Mouse (Mus musculus) liver, embryonic 16.5 days (tissue): ENCODE measurements at regions not wholly inside any gene's neighbourhood (a gene's known extent, or its start where the extent isn't known, plus 50 kb on each side); places are given as distances from the start of the nearest gene placed in this dataset.

ENCODE experiments used
- ATAC-seq: fragments of 200-750 bp; cut with Nextera tagmentation; 2 replicates; pipeline ENCODE4 v1.8.0; 2017; ENCODE audit warnings: low read depth, mild to moderate bottlenecking, moderate number of reproducible peaks, moderate library complexity
- H3K27ac ChIP-seq: fragments of 300-500 bp; sonication (generic); 2 replicates; pipeline ENCODE4 v1.5.1; 2014; ENCODE audit warnings: mild to moderate bottlenecking, low read length
- H3K27me3 ChIP-seq: fragments of 300-500 bp; sonication (generic); 2 replicates; pipeline ENCODE4 v1.6.1; 2014; ENCODE audit warnings: low read depth, low read length, mixed read lengths; ENCODE audit not compliant: control insufficient read depth, insufficient read depth
- H3K36me3 ChIP-seq: fragments of 300-500 bp; sonication (generic); 2 replicates; pipeline ENCODE4 v1.6.1; 2014; ENCODE audit warnings: mild to moderate bottlenecking; ENCODE audit not compliant: control insufficient read depth, insufficient read depth
- H3K4me1 ChIP-seq: fragments of 300-500 bp; sonication (generic); 2 replicates; pipeline ENCODE4 v1.6.1; 2014; ENCODE audit warnings: low read depth, low read length, mixed read lengths; ENCODE audit not compliant: control insufficient read depth
- H3K4me2 ChIP-seq: fragments of 300-500 bp; sonication (generic); 2 replicates; pipeline ENCODE4 v1.6.1; 2014; ENCODE audit warnings: low read depth, low read length, mixed read lengths
- H3K4me3 ChIP-seq: fragments of 300-500 bp; sonication (generic); 2 replicates; pipeline ENCODE4 v1.5.1; 2014; ENCODE audit warnings: low read depth, mild to moderate bottlenecking, low read length
- H3K9ac ChIP-seq: fragments of 300-500 bp; sonication (generic); 2 replicates; pipeline ENCODE4 v1.6.1; 2014; ENCODE audit warnings: low read depth, low read length
- H3K9me3 ChIP-seq: fragments of 300-500 bp; sonication (generic); replicated peaks from 2 replicates; pipeline ENCODE4 v1.6.1; 2016; ENCODE audit warnings: low read length; ENCODE audit not compliant: control insufficient read depth
- WGBS: fragments of 180-500 bp; shearing (Covaris S2); extraction: QIAGEN DNeasy Blood & Tissue Kit; methylation state at CpG from one replicate; pipeline ENCODE4 v1.1.7; 2014; ENCODE audit not compliant: insufficient replicate concordance; 5-methylcytosine and 5-hydroxymethylcytosine counted together

- no peaks in the 10 kb centered on the region for H3K36me3 ChIP-seq
- no peak overlapping the region for H3K4me2 ChIP-seq
- no peak overlapping the region for H3K27ac ChIP-seq
- no peak overlapping the region for H3K9ac ChIP-seq
- ATAC-seq: no peak
- no peaks in the 10 kb centered on the region for H3K9me3 ChIP-seq
- H3K4me3 ChIP-seq: no peak overlapping the region
- 36% methylated on average over 8 of the region's 8 CpGs for whole genome bisulfite sequencing
- no peaks in the 10 kb centered on the region for H3K4me1 ChIP-seq
- no peaks in the 10 kb centered on the region for H3K27me3 ChIP-seq
Observed at GRCm38 (mm10) chr5:43392908-43393545, 122.3 kb upstream of the C1qtnf7 start.

GRCm38 (mm10) chr5:43417259-43417658 lies 98.1 kb upstream of the C1qtnf7 start:
- 76% methylated on average over 2 of the region's 2 CpGs for WGBS
- Histone ChIP-seq H3K9ac (no peak overlapping the region), H3K4me1 (no peaks in the 10 kb centered on the region), H3K27me3 (no peaks in the 10 kb centered on the region), H3K36me3 (no peaks in the 10 kb centered on the region), H3K4me3 (no peak overlapping the region), H3K4me2 (no peak overlapping the region), H3K27ac (no peak overlapping the region), H3K9me3 (no peaks in the 10 kb centered on the region)
- no peak for ATAC-seq

- no peak for ATAC-seq
- Histone ChIP-seq H3K36me3 (no peaks in the 10 kb centered on the region), H3K4me2 (no peak overlapping the region), H3K4me1 (no peaks in the 10 kb centered on the region), H3K9me3 (no peaks in the 10 kb centered on the region), H3K27me3 (no peaks in the 10 kb centered on the region), H3K4me3 (no peak overlapping the region), H3K27ac (no peak overlapping the region), H3K9ac (no peak overlapping the region)
- WGBS: 60% methylated on average over 9 of the region's 9 CpGs
Observed at GRCm38 (mm10) chr5:43422815-43423687, 92.3 kb upstream of the C1qtnf7 start.

GRCm38 (mm10) chr5:43424551-43425257 lies 90.6 kb upstream of the C1qtnf7 start:
- Histone ChIP-seq H3K27me3 (no peaks in the 10 kb centered on the region), H3K27ac (no peak overlapping the region), H3K4me2 (no peak overlapping the region), H3K4me1 (no peaks in the 10 kb centered on the region), H3K9ac (no peak overlapping the region), H3K36me3 (no peaks in the 10 kb centered on the region), H3K9me3 (no peaks in the 10 kb centered on the region), H3K4me3 (no peak overlapping the region)
- WGBS: 38% methylated on average over 9 of the region's 9 CpGs
- ATAC-seq: no peak

GRCm38 (mm10) chr5:43433337-43433736 lies 82.0 kb upstream of the C1qtnf7 start:
- WGBS: 40% methylated on average over 2 of the region's 2 CpGs
- Histone ChIP-seq H3K4me2 (no peak overlapping the region), H3K9ac (no peak overlapping the region), H3K4me3 (no peak overlapping the region), H3K9me3 (no peaks in the 10 kb centered on the region), H3K4me1 (no peaks in the 10 kb centered on the region), H3K27ac (no peak overlapping the region), H3K36me3 (no peaks in the 10 kb centered on the region), H3K27me3 (no peaks in the 10 kb centered on the region)
- no peak for ATAC-seq

- 54% methylated on average over 2 of the region's 2 CpGs for WGBS
- Histone ChIP-seq H3K4me3 (no peak overlapping the region), H3K36me3 (no peaks in the 10 kb centered on the region), H3K4me2 (no peak overlapping the region), H3K9ac (no peak overlapping the region), H3K4me1 (no peaks in the 10 kb centered on the region), H3K27ac (no peak overlapping the region), H3K9me3 (no peaks in the 10 kb centered on the region), H3K27me3 (no peaks in the 10 kb centered on the region)
- no peak for ATAC-seq
Observed at GRCm38 (mm10) chr5:43439191-43439590, 76.1 kb upstream of the C1qtnf7 start.

GRCm38 (mm10) chr5:43441306-43441705 lies 74.0 kb upstream of the C1qtnf7 start:
- Histone ChIP-seq H3K36me3 (no peaks in the 10 kb centered on the region), H3K4me1 (no peaks in the 10 kb centered on the region), H3K4me3 (no peak overlapping the region), H3K9me3 (no peaks in the 10 kb centered on the region), H3K27ac (no peak overlapping the region), H3K27me3 (no peaks in the 10 kb centered on the region), H3K9ac (no peak overlapping the region), H3K4me2 (no peak overlapping the region)
- no peak for ATAC-seq
- 54% methylated on average over 3 of the region's 3 CpGs for WGBS

- Histone ChIP-seq H3K36me3 (no peaks in the 10 kb centered on the region), H3K4me2 (no peak overlapping the region), H3K27ac (no peak overlapping the region), H3K9me3 (no peaks in the 10 kb centered on the region), H3K27me3 (no peaks in the 10 kb centered on the region), H3K4me3 (no peak overlapping the region), H3K4me1 (no peaks in the 10 kb centered on the region), H3K9ac (no peak overlapping the region)
- no peak for ATAC-seq
- 50% methylated on average over 3 of the region's 3 CpGs for WGBS
Observed at GRCm38 (mm10) chr5:43444582-43445214, 70.6 kb upstream of the C1qtnf7 start.
